Mouse (Mus musculus) kidney, postnatal 25 days (tissue): Measurements from ENCODE around the gene Tubg2.

ENCODE experiments used
- DNase-seq, 2 experiments: peaks; one replicate each; pipeline ENCODE4 v3.0.0; 2021; ENCODE audit warnings: mixed read lengths in 2 of 2

Tubg2 gene

DNA sequence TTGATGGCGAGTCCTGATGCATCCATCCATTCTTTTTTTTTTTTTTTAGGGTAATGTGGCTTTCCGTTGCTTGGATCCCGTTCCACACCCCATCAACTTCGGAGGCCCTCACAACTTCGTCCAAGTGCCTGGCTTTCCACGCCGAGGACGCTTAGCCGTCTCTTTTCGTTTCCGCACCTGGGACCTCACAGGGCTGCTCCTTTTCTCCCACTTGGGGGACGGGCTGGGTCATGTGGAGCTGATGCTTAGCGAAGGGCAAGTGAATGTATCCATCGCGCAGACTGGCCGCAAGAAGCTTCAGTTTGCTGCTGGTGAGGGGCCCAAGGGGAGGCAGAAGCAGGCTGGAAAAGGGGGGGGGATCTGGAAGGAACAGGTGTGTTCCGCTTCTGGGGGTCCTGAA lies 24.6 kb downstream of the Tubg2 start:
- DNase-seq = no peak

DNA sequence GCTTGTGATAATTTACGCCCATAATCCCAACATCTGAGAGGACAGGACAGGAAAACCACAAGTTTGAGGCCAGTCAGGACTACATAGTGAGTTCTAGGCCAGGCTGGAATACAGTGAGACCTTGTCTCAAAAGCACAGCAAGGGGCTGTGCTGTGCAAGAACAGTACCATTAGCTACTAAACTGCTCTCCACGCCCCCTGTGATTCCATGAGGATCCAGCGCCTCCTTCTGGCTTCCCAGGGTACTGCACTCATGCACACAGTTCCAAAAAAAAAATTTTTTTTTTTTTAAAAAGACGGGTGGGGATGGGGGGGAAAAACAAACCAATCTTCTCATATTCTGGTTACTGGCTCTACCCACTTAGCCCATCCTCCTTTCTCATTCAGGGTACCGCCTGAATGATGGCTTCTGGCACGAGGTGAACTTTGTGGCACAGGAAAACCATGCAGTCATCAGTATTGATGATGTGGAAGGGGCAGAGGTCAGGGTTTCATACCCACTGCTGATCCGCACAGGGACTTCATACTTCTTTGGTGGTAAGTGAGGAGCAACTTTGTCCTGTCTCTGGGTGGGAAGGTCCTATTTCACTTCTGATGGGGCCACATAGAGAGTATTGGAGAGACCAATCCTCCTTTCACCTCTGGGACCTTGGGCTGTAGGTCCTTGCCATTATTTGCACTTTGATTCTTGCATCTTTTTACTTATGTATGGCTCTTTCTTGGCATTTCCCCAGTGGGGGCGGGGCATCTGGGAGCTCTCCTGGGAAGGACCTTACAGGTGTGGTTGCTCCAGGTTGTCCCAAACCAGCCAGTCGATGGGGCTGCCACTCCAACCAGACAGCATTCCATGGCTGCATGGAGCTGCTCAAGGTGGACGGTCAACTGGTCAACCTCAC lies 25.4 kb downstream of the Tubg2 start:
- peak; percentile 64 to 85 for DNase-seq

DNA sequence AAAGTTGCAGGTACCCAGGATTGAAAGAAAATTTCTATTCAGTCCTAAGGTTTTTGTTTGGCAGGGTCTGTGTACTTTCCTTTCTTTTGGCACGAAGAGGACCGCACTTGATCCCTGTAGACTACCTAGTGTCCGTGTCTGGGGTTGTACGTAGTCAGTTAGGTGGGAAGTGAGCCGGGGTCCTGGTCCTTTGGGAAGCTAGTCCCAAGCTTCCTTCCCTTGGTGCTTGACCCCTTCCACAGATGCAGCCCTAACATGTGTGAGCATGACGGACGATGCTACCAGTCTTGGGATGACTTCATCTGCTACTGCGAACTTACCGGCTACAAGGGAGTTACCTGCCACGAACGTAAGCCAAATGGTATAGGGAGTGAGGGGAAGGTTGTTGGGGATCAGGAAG lies 26.3 kb downstream of the Tubg2 start:
- DNase-seq = no peak

DNA sequence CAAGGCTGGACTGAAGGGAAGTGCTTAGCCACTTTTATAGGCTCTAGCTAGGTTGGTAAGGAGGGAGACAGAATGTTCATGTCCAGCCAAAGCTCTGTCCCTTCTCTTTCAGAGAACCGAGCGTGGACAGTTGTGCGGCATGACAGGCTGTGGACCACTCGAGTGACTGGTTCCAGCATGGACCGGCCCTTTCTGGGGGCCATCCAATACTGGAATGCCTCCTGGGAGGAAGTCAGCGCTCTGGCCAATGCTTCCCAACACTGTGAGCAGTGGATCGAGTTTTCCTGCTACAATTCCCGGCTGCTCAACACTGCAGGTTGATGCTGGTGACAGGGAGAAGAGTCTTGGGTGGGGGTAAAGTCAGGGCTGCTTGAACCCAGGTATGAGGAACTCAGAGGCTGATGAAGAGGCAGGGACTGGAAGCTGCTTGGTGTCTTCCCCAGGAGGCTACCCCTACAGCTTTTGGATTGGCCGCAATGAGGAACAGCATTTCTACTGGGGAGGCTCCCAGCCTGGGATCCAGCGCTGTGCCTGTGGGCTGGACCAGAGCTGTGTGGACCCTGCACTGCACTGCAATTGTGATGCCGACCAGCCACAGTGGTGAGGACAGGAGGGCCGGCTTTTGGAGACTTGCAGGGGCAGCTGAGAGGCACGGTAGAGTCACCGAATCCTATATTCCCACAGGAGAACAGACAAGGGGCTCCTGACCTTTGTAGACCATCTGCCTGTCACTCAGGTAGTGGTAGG lies 27.2 kb downstream of the Tubg2 start:
- no peak for DNase-seq

DNA sequence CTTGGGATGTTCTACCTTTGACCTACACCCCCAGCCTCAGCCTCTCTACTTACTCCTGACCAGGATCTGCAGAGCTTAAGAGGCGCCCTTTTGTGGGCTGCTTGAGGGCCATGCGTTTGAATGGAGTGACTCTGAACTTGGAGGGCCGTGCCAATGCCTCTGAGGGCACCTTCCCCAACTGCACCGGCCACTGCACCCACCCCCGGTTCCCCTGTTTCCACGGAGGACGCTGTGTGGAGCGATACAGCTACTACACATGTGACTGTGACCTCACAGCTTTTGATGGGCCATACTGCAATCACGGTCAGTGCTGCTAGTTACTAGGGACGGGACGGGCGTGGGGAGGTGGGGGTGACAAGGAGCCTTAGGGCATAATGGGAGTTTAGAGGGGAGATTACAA lies 29.3 kb downstream of the Tubg2 start:
- no peak for DNase-seq

DNA sequence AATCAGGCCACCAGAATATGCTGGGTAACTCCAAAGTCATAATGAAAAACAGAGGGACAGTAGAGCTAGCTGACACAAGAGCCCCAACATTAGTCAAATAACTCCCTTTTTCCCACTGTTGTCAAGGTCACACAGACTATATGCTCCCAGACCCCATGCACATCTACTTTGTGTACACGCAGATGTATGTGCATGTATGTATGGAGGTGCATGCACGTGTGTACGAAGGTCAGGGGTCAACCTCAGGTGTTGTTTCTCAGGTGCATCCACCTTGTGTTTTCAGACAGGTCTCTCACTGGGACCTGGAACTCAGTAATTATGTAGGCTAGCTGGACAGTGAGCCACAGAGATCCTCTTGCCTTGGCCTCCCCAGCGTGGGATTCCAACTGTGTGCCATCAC lies 29.7 kb downstream of the Tubg2 start:
- no peak for DNase-seq

DNA sequence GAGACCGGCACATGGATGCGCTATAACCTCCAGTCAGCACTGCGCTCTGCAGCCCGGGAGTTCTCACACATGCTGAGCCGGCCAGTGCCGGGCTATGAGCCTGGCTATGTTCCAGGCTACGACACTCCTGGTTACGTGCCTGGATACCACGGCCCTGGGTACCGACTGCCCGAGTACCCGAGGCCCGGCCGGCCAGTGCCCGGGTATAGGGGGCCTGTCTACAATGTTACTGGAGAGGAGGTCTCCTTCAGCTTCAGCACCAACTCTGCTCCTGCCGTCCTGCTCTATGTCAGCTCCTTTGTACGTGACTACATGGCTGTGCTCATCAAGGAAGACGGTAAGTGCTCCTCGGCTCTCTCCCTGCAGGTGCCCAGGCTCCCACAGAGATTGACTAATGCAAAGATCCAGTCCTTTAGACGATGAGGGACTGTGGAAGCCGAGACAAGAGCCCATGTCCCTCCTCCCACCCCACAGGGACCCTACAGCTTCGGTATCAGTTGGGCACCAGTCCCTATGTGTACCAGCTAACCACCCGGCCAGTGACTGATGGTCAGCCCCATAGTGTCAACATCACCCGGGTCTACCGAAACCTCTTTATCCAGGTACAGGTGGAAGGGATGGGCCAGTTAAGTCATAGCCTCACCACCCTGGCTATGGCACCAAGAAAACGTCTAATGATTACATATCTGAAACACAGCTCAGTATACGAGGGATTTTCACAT lies 31.0 kb downstream of the Tubg2 start:
- no peak for DNase-seq

DNA sequence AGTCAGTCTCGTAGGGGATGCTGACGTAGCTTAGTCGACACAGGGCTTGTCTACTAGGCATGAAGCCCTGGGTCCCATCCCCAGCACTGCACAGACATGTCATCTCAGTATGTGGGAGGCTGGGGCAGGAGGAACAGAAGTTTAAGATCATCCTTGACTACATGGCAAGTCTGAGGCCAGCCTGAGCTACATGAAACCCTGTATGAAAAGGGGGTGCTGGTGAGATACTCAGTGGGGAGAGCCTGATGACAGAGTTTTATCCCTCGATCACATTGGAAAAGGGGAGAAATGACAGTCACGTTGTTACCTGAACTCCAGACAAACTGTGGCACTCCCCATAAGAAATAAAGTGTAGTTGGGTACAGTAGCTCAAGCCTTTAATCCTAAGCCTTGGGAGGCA lies 31.8 kb downstream of the Tubg2 start:
- DNase-seq = no peak

DNA sequence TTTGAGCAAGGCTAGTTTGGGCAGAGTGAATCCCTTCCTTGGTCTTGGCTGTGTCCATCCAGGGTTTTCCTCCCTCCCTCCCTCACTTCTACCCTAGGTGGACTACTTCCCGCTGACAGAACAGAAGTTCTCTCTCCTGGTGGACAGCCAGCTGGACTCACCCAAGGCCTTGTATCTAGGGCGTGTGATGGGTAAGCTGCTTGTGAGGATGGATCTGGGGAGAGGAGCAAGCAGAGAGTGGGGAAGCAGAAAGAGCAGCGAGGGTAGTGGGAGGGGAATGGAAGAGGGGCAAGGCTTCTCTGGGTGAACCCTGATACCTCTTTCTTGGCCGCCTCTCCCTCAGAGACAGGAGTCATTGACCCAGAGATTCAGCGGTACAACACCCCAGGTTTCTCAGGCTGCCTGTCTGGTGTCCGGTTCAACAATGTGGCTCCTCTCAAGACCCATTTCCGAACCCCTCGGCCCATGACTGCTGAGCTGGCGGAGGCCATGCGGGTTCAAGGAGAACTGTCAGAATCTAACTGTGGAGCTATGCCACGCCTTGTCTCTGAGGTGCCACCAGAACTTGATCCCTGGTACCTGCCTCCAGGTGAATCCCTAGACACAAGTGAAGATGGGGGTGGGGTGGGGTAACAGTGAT lies 32.6 kb downstream of the Tubg2 start:
- DNase-seq = no peak

DNA sequence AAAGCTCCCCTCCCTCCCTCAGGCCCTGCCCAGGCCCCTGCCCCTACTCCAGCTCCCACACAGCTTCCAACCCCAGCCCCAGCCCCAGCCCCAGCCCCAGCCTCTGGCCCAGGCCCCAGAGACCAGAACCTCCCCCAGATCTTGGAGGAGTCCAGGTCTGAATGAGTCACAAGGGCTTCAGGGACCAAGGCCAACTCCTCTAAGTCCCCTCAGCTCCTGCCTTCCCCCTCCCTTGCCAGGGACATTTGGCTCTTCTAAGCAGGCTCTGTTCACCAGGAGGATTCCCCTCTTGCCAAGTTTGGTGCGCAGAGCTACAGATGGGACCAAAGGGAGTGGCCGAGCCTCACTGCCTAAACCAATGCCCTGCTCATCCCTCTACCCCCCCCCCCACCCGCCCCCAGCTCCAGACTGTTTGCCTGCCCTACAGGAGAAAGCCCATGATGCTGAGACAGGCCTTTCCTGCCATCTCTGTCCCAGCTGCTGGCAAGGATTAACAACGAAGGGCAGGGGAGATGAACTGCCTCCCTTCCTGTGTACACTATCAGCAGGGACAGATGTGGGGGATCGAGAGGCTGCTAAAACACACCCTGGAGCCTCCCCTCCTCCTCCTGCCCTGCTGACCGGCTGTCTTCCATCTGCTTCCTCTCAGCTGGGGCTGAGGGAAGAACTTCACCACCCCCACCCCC lies 33.9 kb downstream of the Tubg2 start:
- DNase-seq = peak; percentile 45 to 83

DNA sequence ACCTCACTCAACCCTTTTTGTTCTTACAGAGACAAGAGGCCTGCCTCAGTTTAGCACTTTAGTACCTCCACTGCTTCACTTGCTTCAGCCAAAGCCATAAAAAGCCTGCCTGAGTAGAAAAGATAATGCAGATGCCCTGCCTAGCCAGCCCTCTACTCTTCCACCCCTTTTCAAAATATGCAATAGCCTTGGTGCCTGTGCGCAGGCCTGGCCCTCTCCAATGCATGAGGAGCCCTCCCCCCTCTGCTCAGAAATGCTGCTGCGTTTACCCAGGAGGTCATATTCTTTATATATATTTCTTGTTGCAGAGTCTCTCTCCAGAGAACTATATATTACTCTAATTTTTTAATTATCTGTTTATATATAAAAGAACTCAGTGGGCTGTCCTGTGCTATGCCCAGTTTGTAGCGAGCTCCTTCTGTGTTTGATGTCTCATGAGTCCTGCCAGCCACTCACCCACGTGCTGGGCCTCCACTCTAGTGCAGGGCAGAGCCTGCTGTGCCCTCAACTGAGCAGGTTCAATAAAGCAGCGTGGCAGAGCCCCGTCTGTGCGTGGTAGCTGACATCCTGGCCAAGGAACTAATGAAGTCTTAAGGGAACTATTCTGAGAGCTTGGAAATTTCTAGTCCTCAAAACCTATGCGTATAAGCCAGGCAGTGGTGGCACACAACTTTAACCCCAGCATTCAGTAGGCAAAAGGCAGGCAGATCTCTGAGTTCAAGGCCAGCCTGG lies 34.6 kb downstream of the Tubg2 start:
- DNase-seq = no peak

DNA sequence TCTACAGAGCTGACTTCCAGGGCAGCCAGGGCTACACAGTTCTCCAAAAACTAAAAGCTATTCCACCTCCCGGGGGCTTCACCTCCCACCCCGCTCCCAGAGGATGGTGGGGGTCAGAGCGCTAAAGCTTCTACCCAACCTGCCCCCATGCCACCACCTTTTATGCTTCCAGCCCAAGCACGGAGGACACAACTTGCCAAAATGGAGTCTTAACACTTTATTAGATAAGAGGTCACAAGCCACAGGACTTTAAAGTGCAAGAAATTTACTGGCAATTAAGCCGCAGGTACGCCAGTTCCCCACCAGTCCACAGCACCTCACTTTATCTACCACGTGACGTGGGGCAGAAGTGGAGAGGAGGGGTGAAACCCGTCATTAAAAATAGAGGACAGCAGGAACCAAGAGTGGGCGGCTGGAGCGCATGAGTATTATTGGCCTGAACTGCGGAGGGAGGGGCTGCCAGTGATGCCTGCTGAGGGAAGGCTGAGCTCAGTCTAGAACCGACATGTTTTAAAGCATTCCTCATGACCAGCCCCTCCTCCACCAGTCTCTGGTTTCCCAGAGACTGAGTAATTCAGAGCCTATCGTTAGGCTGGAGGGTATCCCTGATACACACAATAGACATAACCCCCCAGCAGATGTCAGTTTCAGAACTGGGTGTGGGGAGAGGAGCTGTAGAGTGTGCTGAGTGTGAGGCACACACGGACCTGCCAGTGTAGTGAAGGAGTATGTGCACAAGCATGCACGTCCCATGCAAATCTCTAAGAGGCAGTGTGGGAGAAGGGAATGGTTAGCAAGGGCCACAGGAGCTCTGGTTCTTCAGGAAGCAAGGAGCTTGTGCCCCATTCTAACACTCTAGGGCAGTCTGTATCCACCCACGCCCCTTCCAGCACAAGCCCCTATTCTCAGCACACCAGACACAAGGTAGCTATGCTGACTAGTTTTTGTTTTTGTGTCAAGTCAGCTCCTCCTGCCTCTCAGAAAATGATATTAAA lies 35.5 kb downstream of the Tubg2 start:
- no peak for DNase-seq

DNA sequence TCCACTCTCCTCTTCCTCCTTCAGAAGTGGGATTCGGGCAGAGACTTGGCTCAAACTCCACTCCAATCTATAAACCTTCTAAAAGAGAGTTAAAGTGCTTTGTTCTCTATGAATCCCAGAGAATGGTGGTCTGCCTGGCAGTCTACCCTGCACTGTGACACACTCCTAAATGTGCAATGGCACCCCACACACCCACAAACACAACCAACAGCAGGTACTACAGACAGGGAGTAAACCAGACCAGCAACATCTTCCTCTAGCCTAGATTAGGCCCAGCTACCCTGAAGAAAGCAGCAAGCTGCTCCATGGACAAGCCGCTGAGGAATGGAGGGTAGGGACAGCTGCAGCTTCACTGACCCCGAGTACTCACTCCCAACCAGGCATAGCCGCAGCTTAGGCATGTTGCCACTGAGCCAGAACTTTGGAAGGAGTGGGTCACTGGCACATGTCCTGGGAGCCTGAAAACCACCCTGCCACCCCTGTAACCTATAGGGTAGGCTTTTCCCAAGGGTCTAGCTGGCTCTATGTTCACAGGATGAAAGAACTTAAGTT lies 36.3 kb downstream of the Tubg2 start:
- no peak for DNase-seq

DNA sequence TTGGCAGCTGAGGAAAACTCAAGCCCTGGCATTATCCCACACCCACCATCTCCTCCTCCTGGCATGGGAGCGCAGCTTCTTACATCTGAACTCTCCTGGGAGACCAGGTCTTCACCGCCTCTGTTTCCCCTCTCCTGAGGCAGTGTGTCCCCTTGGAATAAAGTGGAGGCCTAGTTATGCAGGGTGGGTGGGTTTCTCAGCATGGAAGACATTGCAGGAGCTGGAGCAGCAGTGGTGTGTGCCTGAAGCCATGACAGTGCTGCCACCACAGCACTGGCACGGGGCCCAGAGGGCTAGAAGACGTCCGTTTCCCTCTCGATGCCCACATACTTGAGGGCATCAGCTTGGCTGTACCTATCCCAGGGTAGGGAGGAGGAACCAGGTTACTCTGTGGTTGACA lies 36.9 kb downstream of the Tubg2 start:
- no peak for DNase-seq

DNA sequence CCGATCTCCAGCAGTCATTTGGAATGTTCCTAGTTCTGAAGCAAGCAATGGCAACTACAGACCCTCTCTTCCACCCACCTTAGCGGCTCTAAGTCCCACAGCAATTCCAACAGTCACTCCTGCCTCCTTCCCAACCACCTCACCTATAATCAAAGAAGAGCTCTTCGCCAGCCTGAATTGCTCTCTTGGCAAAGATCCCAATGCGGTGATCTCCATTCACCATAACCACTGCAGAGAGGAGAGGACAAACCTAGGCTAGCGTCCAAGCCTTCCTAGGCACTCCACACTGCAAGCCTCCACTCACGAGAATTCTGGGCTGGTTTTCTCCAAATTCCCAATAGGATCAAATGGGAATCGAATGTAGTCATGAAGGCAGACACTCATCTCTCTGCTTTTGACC lies 37.4 kb downstream of the Tubg2 start:
- DNase-seq = no peak

DNA sequence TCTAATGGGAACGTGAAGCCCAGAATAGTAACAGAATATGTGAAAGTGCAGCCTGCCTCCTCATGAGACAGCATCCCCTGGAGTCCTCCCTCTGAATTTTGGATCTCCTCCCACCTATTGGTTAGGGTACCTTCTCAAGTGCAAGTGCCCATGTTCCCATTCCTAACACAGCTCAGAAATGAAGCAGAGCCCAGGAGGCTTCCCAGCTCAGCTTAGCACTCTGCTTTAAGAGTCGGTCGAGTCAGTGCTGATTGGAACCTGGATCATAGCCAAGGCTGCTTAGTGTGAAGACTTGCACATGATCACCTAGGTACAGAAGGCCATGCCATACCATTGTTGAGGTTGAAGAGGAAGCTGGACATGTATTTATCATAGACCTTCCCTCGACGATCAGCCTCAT lies 38.4 kb downstream of the Tubg2 start:
- DNase-seq = no peak

DNA sequence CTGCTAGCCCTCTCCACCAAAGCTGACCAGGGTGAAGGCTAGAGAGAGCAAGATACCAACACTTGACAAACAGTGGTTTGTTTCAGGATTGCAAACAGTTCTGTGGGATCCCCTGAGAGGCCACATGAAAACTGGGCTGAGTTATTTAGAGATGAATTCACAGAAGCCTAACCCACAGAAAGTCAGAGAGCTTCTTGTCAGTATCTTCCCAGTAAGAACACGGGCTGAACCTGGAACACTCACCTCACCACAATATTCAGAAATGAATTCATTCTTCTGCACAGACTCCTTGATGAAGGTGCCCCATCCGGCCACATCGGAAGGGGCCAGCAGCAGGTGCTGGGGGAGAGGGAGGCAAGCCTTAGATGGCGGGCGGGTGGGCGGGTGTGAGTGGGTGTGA lies 38.9 kb downstream of the Tubg2 start:
- DNase-seq = no peak

DNA sequence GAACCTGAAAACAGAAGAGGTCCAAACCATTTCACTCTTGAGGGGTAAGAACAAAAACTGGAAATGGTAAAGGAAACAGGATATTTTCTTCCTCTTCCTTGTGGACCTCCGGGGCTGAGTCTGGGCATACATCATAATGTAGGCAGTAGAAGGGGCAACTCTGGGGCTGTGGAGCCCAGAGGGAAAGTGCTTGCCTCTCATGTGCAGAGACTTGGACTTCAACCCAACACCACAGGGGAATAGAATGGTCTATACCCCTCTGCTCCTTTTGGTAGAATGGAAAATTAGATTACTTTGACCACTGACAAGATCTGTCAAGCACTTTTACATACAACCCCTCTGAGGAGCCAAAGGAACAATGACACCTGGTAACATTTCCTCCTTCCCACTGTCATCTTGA lies 39.4 kb downstream of the Tubg2 start:
- no peak for DNase-seq

DNA sequence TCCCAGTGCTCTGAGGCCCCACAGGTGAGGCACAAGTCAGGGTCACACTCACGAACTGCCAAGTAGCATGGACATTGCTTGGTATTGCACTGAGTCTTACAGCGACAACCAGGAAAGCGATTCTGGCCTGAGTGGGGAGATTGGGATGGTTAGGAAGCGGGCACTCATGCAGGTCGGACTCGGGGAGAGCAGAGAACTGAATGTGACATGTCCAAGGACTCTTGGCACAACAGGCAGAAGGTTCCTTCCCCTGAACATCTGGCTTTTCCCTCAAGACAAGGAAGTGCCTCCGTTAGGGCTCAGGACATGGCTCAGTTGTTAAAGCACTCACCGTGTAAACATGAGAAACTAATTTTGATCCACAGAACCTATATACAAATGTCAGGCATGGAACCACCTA lies 39.9 kb downstream of the Tubg2 start:
- DNase-seq = no peak

DNA sequence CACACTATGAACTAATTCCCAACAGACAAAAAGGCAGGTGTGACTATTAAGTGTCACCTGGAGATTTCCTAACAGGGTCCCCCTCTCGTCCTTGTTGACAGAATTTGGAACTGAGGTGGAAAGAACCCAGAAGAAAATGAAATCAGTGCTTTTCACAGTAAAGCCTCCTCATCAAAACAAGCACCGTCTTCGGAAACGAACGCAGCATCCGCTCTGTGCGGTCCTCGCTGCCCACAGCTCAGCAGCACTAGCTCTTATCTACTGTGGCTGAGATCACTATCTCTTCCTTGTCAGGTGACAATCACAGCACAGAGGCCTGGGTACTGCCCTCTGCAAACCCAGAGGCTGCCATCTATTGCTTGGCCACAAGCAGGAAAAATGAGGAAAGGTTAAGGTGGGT lies 40.5 kb downstream of the Tubg2 start:
- DNase-seq = no peak
